Mouse (Mus musculus) heart, postnatal 14 days (tissue): Measurements from ENCODE around the gene Pogk. TPM values are rescaled to one million over a fixed set of nuclear protein-coding genes. Genes with fewer than 3 reads are reported as not detected.

ENCODE experiments used
- total RNA-seq, 2 experiments: library from RNA; stranded (reverse); gene quantifications; 2 replicates each; pipeline ENCODE4 v1.2.3; 2021

The Pogk gene
- total RNA-seq, 2 experiments from 2014 or later: 13.9 to 15.6 TPM

Other genes starting within 250 kb of the Pogk start
- not detected for gene Mael, start 171.1 kb downstream of the Pogk start, total RNA-seq
- gene Ildr2, start 155.7 kb downstream of the Pogk start, total RNA-seq: 1 to 10 TPM; 4.1 to 4.2 TPM
- gene Tada1, start 30.8 kb downstream of the Pogk start, total RNA-seq: 10 to 100 TPM; 11.8 TPM
- not detected for gene Gm4846, start 87.7 kb upstream of the Pogk start, total RNA-seq
- gene Gm4847, start 237.8 kb upstream of the Pogk start, total RNA-seq: not detected